Mouse (Mus musculus) CD4-positive, CD25-positive, alpha-beta regulatory T cell, adult 9 weeks (primary cell): ENCODE results near the gene Hgf. TPM values are rescaled to one million over a fixed set of nuclear protein-coding genes. Genes with fewer than 3 reads are reported as not detected.

Experiments
- polyA plus RNA-seq: library from polyadenylated mRNA; unstranded; fragments of 100-300 nt; shearing (Covaris generic); gene quantifications from one replicate; pipeline ENCODE4 v1.2.1, GENCODE M21; 2017

Gene Hgf
- polyA plus RNA-seq, result 3.5 TPM

GRCm38 (mm10) chr5:16553304-16554047, at the start of gene Hgf:
Hgf (plus strand) TSS chr5:16553495.

Other genes with a start within 250 kb of the Hgf start
- gene Gm28710, start 238.3 kb downstream of the Hgf start, polyA plus RNA-seq, result not detected